Mouse (Mus musculus): Measurements from ENCODE around the gene Liph.

DNA sequence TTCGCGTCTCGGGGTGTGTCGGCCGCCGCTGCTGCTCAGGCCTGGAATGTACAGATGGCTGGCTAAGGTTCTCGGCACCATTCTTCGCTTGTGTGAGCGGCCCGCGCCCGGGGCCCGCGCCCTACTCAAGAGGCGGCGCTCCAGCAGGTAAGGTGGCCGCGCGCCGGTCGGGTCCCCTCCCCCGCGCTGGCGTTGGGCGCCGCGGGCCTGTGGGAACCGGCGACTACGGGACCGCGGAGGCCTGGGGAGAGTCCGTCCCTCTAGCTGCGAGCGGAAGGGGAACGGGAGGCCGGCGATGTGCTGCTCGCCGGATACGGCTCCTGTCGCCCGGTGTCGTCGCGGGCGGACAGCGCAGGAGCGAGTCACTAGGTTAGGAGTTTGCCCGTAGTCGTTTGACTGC, 14.1 kb upstream of the Liph start:
- no peak for TF ChIP-seq GATA2 (IDR thresholded peaks at IDR 0.05; ENCODE audit: borderline replicate concordance, low read depth, low read length)
- no peak for TF ChIP-seq CTCF (IDR thresholded peaks at IDR 0.05; ENCODE audit: low read depth, low read length)
- TF ChIP-seq TAL1 (conservative IDR thresholded peaks at IDR 0.05; ENCODE audit: low read depth, low read length), result no peak
